Mouse (Mus musculus) intestine, embryonic 15.5 days (tissue): ENCODE results near the gene Astl. TPM values are rescaled to one million over a fixed set of nuclear protein-coding genes. Genes with fewer than 3 reads are reported as not detected.

Experiments
- ATAC-seq: fragments of 200-750 bp; cut with Nextera tagmentation; 2 replicates; pipeline ENCODE4 v1.8.0; 2017; ENCODE audit warnings: moderate TSS enrichment, moderate library complexity
- H3K27ac ChIP-seq: fragments of 300-500 bp; sonication (generic); 2 replicates; pipeline ENCODE4 v1.5.1; 2015; ENCODE audit warnings: mild to moderate bottlenecking, inconsistent platforms
- H3K27me3 ChIP-seq: fragments of 300-500 bp; sonication (generic); replicated peaks from 2 replicates; pipeline ENCODE4 v1.6.1; 2015; ENCODE audit warnings: inconsistent platforms
- H3K36me3 ChIP-seq: fragments of 300-500 bp; sonication (generic); 2 replicates; pipeline ENCODE4 v1.6.1; 2015; ENCODE audit warnings: inconsistent platforms
- H3K4me1 ChIP-seq: fragments of 300-500 bp; sonication (generic); replicated peaks from 2 replicates; pipeline ENCODE4 v1.6.1; 2015; ENCODE audit warnings: inconsistent platforms
- H3K4me2 ChIP-seq: fragments of 300-500 bp; sonication (generic); replicated peaks from 2 replicates; pipeline ENCODE4 v1.6.1; 2015; ENCODE audit warnings: mild to moderate bottlenecking, inconsistent platforms
- H3K4me3 ChIP-seq: fragments of 300-500 bp; sonication (generic); replicated peaks from 2 replicates; pipeline ENCODE4 v1.5.1; 2015; ENCODE audit warnings: inconsistent platforms
- H3K9ac ChIP-seq: fragments of 300-500 bp; sonication (generic); 2 replicates; pipeline ENCODE4 v1.6.1; 2015; ENCODE audit warnings: inconsistent platforms
- H3K9me3 ChIP-seq: fragments of 300-500 bp; sonication (generic); 2 replicates; pipeline ENCODE4 v1.6.1; 2016; ENCODE audit warnings: inconsistent platforms
- WGBS: fragments of 180-500 bp; shearing (Covaris S2); methylation state at CpG from one replicate; pipeline ENCODE4 v1.1.7; 2015; 5-methylcytosine and 5-hydroxymethylcytosine counted together
- polyA plus RNA-seq: library from polyadenylated mRNA; unstranded; fragments of >200 nt; fragmentation: Nextera tagmentation; extraction: Ambion mirVana; gene quantifications from 2 replicates; pipeline ENCODE4 v1.2.1, GENCODE M21; 2015

Astl gene
- polyA plus RNA-seq, 1 experiment from 2014 or later: not detected

GRCm38 (mm10) chr2:127347147-127347985, 8.9 kb downstream of the Astl start:
- H3K4me3 ChIP-seq: no peak overlapping the region
- H3K9me3 ChIP-seq: no peaks in the 10 kb centered on the region
- 81% methylated on average over 13 of the region's 13 CpGs for WGBS
- ATAC-seq: no peak
- H3K27me3 ChIP-seq: no peaks in the 10 kb centered on the region
- H3K9ac ChIP-seq: no peak overlapping the region
- H3K36me3 ChIP-seq: no peaks in the 10 kb centered on the region
- no peak overlapping the region for H3K27ac ChIP-seq
- no peaks in the 10 kb centered on the region for H3K4me1 ChIP-seq
- no peak overlapping the region for H3K4me2 ChIP-seq

DNA sequence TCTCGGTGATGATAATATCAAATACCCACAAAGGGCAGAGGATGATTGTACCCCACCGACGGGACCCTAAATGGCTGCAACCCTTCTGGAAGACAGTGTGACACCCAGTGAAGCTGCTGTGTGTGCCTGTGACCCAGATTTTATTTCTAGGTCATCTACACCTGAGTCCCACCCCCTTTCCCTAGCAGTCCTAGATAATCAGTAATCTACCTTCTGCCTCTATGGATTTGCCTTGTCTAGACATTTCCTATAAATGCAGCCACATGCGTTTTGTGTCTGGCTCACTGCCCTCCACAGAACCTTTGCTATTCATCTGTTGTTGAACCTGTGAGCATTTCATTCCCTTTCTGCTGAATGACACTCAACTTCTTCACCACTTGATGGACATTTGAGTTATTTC, 15.4 kb downstream of the Astl start:
- ATAC-seq: no peak
- WGBS: 79% methylated on average over 4 of the region's 4 CpGs
- no peaks in the 10 kb centered on the region for H3K9me3 ChIP-seq
- H3K4me2 ChIP-seq: no peak overlapping the region
- H3K4me3 ChIP-seq: no peak overlapping the region
- no peaks in the 10 kb centered on the region for H3K36me3 ChIP-seq
- peaks cover 10% of the 10 kb centered on the region; the same call in 1 of the 2 replicates for H3K27me3 ChIP-seq
- no peaks in the 10 kb centered on the region for H3K4me1 ChIP-seq
- H3K9ac ChIP-seq: no peak overlapping the region
- H3K27ac ChIP-seq: no peak overlapping the region

DNA sequence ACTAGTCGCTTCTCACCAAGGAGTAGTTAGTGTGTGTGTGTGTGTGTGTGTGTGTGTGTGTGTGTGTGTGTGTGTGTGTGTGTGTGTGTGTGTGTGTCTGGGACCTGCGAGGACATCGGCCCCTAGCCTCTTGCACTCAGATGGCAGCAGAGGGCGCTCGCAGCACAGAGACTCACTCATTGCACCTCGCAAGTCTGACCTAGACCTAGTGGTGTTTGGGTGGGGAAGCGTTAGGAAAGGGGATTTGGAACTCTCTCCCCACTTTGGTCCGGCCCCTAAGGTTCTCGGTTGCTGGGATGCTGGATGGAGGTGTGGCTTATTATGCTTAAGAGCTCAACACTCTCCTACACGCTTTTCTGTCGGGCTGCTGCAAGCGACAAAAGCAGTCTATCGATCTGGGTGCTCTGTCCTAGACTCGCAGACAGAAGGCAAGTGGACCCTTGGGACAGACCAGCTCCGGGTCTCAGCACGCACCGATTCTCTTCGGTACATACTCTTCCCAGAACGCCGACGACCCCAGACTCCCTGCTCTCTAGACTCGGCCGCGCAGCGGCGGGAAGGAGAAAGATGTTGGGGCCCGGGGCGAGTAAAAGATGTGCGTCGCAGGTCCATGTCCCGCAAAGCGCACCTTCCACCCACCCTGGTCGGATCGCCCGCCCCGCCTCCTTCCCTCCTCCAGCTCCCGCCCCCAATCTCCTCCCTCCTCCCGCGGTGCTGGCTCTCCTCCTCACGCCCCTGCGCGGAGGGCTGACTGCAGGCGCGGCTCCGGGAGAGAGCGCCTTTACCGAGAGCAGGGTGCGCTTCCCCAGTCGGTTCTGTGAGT, 24.2 kb downstream of the Astl start, which contains the start of gene Adra2b:
Gene Adra2b, plus strand, starts transcription at position 750 of the 823 bp plus-strand sequence.
- WGBS: 1% methylated on average over 42 of the region's 49 CpGs
- H3K36me3 ChIP-seq: no peaks in the 10 kb centered on the region
- no peaks in the 10 kb centered on the region for H3K9me3 ChIP-seq
- ATAC-seq: peak; percentile 83
- peak within 1 kb of the TSS; percentile 32 for H3K9ac ChIP-seq
- H3K27ac ChIP-seq: no peak within 1 kb of the TSS
- H3K4me1 ChIP-seq: peaks cover 21% of the 10 kb centered on the region
- peak within 1 kb of the TSS; percentile 43 for H3K4me3 ChIP-seq
- peak within 1 kb of the TSS; percentile 88 for H3K4me2 ChIP-seq
- peaks cover 53% of the 10 kb centered on the region for H3K27me3 ChIP-seq

GRCm38 (mm10) chr2:127363282-127363652, 24.8 kb downstream of the Astl start:
- Histone ChIP-seq H3K27me3 (peaks cover 53% of the 10 kb centered on the region), H3K27ac (no peak overlapping the region), H3K36me3 (no peaks in the 10 kb centered on the region), H3K4me2 (peak overlapping the region; percentile 88), H3K9me3 (no peaks in the 10 kb centered on the region), H3K4me1 (peaks cover 21% of the 10 kb centered on the region), H3K9ac (peak overlapping the region; percentile 32), H3K4me3 (peak overlapping the region; percentile 43)
- under 1% methylated on average over 28 of the region's 28 CpGs for WGBS
- peak; percentile 62 for ATAC-seq

DNA sequence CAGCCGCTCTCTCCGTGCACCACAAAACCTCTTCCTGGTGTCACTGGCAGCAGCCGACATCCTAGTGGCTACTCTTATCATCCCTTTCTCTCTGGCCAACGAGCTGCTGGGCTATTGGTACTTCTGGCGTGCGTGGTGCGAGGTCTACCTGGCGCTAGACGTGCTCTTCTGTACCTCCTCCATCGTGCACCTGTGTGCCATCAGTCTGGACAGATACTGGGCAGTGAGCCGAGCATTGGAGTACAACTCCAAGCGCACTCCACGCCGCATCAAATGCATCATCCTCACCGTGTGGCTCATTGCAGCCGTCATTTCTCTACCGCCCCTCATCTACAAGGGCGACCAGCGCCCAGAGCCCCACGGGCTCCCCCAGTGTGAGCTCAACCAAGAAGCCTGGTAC, 25.3 kb downstream of the Astl start:
- 4% methylated on average over 20 of the region's 20 CpGs for WGBS
- ATAC-seq: 0 out of 2 replicates have a peak, but pooled peaks have one; percentile 11
- H3K36me3 ChIP-seq: no peaks in the 10 kb centered on the region
- H3K9ac ChIP-seq: peak overlapping the region; percentile 32; the same call in 1 of the 2 replicates
- H3K4me1 ChIP-seq: peaks cover 21% of the 10 kb centered on the region
- peaks cover 53% of the 10 kb centered on the region for H3K27me3 ChIP-seq
- H3K4me2 ChIP-seq: peak overlapping the region; percentile 88
- H3K27ac ChIP-seq: no peak overlapping the region
- H3K9me3 ChIP-seq: no peaks in the 10 kb centered on the region
- H3K4me3 ChIP-seq: peak overlapping the region; percentile 43

DNA sequence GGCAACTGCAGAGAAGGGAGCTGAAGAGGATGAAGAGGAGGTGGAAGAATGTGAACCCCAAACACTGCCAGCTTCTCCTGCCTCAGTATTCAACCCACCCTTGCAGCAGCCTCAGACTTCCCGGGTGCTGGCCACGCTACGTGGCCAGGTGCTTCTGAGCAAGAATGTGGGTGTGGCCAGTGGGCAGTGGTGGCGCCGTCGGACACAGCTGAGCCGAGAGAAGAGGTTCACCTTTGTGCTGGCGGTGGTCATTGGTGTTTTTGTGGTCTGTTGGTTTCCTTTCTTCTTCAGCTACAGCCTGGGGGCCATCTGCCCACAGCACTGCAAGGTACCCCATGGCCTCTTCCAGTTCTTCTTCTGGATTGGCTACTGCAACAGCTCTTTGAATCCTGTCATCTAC, 26.0 kb downstream of the Astl start:
- Histone ChIP-seq H3K4me1 (peaks cover 21% of the 10 kb centered on the region), H3K27me3 (peaks cover 53% of the 10 kb centered on the region), H3K4me3 (no peak overlapping the region), H3K4me2 (peak overlapping the region; percentile 88; the same call in 1 of the 2 replicates), H3K36me3 (no peaks in the 10 kb centered on the region), H3K27ac (no peak overlapping the region), H3K9ac (no peak overlapping the region), H3K9me3 (no peaks in the 10 kb centered on the region)
- 19% methylated on average over 8 of the region's 8 CpGs for WGBS
- ATAC-seq: no peak

DNA sequence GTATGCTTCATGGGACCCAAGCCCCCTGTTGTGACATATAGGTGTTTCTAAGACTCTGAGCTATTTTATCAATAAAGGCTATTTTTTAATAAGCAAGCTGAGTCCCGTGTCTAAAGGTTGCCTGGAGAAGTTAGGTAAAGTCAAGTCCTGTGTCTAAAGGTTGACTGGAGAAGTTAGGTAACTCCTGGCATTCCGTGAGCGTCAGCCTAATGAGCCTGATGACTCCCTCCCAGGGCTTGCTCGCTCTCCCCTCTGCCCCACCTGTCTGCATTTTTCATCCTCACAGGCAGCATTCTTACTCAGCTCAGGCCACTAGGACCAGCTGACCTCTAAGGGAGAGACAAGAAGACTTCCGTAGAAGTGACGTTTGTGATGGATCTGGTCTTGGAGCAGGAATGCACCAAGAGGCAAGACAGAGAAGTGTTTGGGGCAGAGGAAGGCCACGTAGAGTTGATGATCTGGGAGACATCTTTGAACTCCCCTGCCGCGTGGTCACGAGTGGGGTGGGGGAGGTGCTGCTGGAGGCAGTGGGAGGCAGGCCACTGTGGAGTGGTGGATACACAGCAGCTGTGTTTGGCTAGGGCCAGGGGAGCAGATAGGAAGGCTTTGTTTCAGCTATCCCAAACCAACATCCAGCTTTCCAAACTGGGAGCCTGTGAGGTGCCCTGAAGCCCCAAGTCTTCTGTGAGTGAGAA, 28.8 kb downstream of the Astl start:
- no peak for ATAC-seq
- Histone ChIP-seq H3K27me3 (peaks cover 39% of the 10 kb centered on the region), H3K27ac (no peak overlapping the region), H3K9me3 (no peaks in the 10 kb centered on the region), H3K4me1 (peaks cover 33% of the 10 kb centered on the region), H3K4me3 (no peak overlapping the region), H3K4me2 (no peak overlapping the region), H3K36me3 (no peaks in the 10 kb centered on the region), H3K9ac (no peak overlapping the region)
- WGBS: 38% methylated on average over 10 of the region's 10 CpGs

DNA sequence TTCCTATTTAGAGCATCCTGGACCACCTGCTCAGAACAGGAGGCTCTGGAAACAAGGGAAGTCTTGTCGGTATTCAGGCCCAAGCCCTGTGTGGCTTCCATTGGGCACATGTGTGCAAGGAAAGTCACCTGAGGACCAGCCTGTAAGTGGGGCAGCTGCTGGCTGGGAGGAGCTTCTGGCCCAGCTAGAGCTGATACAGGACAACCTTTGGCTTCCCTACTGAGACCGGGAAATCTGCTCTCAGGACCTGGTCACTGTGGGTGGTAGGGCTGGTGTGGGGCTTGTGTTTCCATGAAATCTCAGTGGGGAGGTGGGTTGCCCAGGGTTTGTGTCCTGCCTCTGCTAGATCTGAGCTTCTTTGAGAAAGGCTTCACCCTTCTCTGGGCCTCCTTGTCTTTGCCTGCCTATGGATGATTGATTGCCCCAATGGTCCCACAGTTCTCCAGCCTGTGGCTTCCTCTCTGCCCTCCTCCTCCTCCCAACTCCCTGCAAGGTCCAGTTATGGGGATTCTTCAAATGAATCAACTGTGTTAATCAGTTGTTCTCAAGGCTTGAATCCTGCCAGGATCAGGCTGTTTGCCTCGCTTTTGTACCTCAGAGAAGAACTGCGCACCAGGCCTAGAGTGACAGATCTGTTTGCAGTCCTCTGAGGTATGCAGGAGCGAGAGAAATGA, 31.4 kb downstream of the Astl start:
- Histone ChIP-seq H3K27me3 (peaks cover 15% of the 10 kb centered on the region), H3K4me2 (no peak overlapping the region), H3K27ac (no peak overlapping the region), H3K9me3 (no peaks in the 10 kb centered on the region), H3K36me3 (no peaks in the 10 kb centered on the region), H3K4me1 (peaks cover 16% of the 10 kb centered on the region; the same call in 1 of the 2 replicates), H3K4me3 (no peak overlapping the region), H3K9ac (no peak overlapping the region)
- 61% methylated on average over 5 of the region's 5 CpGs for WGBS
- ATAC-seq: no peak

DNA sequence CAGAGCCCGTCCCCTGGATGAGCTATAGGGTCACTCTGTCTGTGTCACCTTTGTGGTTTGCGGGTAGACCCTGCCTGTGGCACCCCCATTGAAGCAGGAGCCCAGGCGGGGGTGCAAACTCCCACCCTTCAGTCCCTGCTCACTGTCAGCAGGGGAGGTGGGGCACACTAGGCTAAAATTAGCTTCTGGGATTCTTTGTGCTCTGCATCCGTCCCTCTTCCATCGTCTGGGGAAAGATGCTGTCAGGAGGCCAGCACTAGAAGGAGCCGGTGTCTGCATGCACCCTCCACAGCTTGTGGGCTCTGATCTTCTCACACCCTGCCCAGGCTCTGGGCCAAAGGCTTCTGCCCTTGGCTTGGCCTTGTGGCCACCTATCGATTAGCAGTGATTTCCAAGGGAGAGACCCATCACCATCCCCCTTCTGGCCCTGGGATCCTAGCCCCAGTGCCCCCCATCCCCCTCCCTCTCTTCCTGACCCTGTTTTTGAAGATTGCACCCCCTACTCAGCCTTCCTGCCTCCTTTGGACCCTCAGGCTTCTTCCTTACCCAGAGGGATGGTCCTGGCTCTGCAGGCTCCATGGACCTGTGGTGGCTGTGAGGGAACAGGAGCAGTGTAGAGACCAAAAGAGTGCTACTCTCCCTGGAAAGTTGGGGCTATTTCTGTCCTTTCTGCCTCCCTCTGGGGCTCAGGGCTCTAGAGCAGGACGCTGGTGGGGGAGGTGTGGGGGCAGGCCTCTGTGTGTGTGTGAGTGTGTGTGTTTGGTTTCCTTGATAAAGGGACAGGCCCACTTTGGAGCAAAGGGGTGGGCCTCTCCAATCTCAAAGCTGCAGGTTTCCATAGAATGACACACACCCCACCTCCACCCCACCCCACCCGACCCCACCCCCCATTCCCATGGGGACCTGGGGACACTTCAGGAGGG, 32.4 kb downstream of the Astl start:
- 39% methylated on average over 9 of the region's 9 CpGs for WGBS
- H3K27ac ChIP-seq: no peak overlapping the region
- H3K4me2 ChIP-seq: no peak overlapping the region
- no peak overlapping the region for H3K4me3 ChIP-seq
- no peaks in the 10 kb centered on the region for H3K9me3 ChIP-seq
- peaks cover 7% of the 10 kb centered on the region for H3K27me3 ChIP-seq
- peak; percentile 81 for ATAC-seq
- no peak overlapping the region for H3K9ac ChIP-seq
- peaks cover 18% of the 10 kb centered on the region; the same call in 1 of the 2 replicates for H3K4me1 ChIP-seq
- H3K36me3 ChIP-seq: no peaks in the 10 kb centered on the region

GRCm38 (mm10) chr2:127371484-127371861, 33.0 kb downstream of the Astl start:
- H3K4me2 ChIP-seq: no peak overlapping the region
- H3K27ac ChIP-seq: no peak overlapping the region

GRCm38 (mm10) chr2:127372082-127372481, 33.6 kb downstream of the Astl start:
- ATAC-seq: no peak
- no peak overlapping the region for H3K27ac ChIP-seq

More at GRCm38 (mm10) chr2:127371484-127371861, 33.0 kb downstream of the Astl start:
- Histone ChIP-seq H3K4me3 (no peak overlapping the region), H3K36me3 (no peaks in the 10 kb centered on the region), H3K9me3 (no peaks in the 10 kb centered on the region), H3K27me3 (peaks cover 1% of the 10 kb centered on the region; the same call in 1 of the 2 replicates), H3K4me1 (peaks cover 18% of the 10 kb centered on the region; the same call in 1 of the 2 replicates), H3K9ac (no peak overlapping the region)
- 71% methylated on average over 1 of the region's 1 CpGs for WGBS
- ATAC-seq: peak; percentile 69

More at GRCm38 (mm10) chr2:127372082-127372481, 33.6 kb downstream of the Astl start:
- Histone ChIP-seq H3K9ac (no peak overlapping the region), H3K4me3 (no peak overlapping the region), H3K4me1 (peaks cover 18% of the 10 kb centered on the region; the same call in 1 of the 2 replicates), H3K9me3 (no peaks in the 10 kb centered on the region), H3K27me3 (no peaks in the 10 kb centered on the region; the same call in 1 of the 2 replicates), H3K36me3 (no peaks in the 10 kb centered on the region), H3K4me2 (no peak overlapping the region)
- 91% methylated on average over 2 of the region's 2 CpGs for WGBS
